Mouse (Mus musculus) lung, postnatal 36 days (tissue): ENCODE measurements around the gene Zbtb46.

ENCODE experiments used
- DNase-seq: peaks from one replicate; pipeline ENCODE4 v3.0.0; 2022; ENCODE audit warnings: mixed read lengths

The Zbtb46 gene

GRCm38 (mm10) chr2:181356780-181357179 is 102.4 kb downstream of the Zbtb46 start:
- no peak for DNase-seq

- DNase-seq, result peak; percentile 21
Observed at GRCm38 (mm10) chr2:181342766-181343165, 116.5 kb downstream of the Zbtb46 start.

GRCm38 (mm10) chr2:181340426-181340825 is 118.8 kb downstream of the Zbtb46 start:
- no peak for DNase-seq
